Mouse (Mus musculus) neural tube, embryonic 14.5 days (tissue): ENCODE measurements around the gene Btbd9. TPM values are rescaled to one million over a fixed set of nuclear protein-coding genes. Genes with fewer than 3 reads are reported as not detected.

Source experiments
- ATAC-seq: fragments of 200-750 bp; cut with Nextera tagmentation; 2 replicates; pipeline ENCODE4 v1.8.0; 2017; ENCODE audit warnings: low read depth, mild to moderate bottlenecking, moderate TSS enrichment, moderate library complexity
- H3K27ac ChIP-seq: fragments of 300-500 bp; sonication (generic); 2 replicates; pipeline ENCODE4 v1.5.1; 2014; ENCODE audit warnings: low read depth, mild to moderate bottlenecking, control low read depth, low read length, moderate library complexity, mixed read lengths
- H3K27me3 ChIP-seq: fragments of 300-500 bp; sonication (generic); 2 replicates; pipeline ENCODE4 v1.6.1; 2014; ENCODE audit warnings: low read length; ENCODE audit not compliant: control insufficient read depth, insufficient read depth
- H3K36me3 ChIP-seq: fragments of 300-500 bp; sonication (generic); 2 replicates; pipeline ENCODE4 v1.6.1; 2014; ENCODE audit warnings: low read length, mixed read lengths; ENCODE audit not compliant: control insufficient read depth, insufficient read depth
- H3K4me1 ChIP-seq: fragments of 300-500 bp; sonication (generic); 2 replicates; pipeline ENCODE4 v1.6.1; 2014; ENCODE audit warnings: low read length; ENCODE audit not compliant: control insufficient read depth, insufficient read depth
- H3K4me2 ChIP-seq: fragments of 300-500 bp; sonication (generic); 2 replicates; pipeline ENCODE4 v1.6.1; 2014; ENCODE audit warnings: mild to moderate bottlenecking, low read depth, low read length, control low read depth
- H3K4me3 ChIP-seq: fragments of 300-500 bp; sonication (generic); 2 replicates; pipeline ENCODE4 v1.5.1; 2014; ENCODE audit warnings: low read depth, low read length, control low read depth, mixed read lengths
- H3K9ac ChIP-seq: fragments of 300-500 bp; sonication (generic); replicated peaks from 2 replicates; pipeline ENCODE4 v1.6.1; 2014; ENCODE audit warnings: low read depth, mild to moderate bottlenecking, control low read depth, low read length, mixed read lengths
- H3K9me3 ChIP-seq: fragments of 300-500 bp; sonication (generic); 2 replicates; pipeline ENCODE4 v1.6.1; 2016; ENCODE audit warnings: low read length; ENCODE audit not compliant: control insufficient read depth
- WGBS: fragments of 180-500 bp; shearing (Covaris S2); extraction: QIAGEN DNeasy Blood & Tissue Kit; methylation state at CpG from one replicate; pipeline ENCODE4 v1.1.7; 2014; 5-methylcytosine and 5-hydroxymethylcytosine counted together
- polyA plus RNA-seq: library from polyadenylated mRNA; unstranded; fragments of >200 nt; fragmentation: Nextera tagmentation; extraction: Ambion mirVana; gene quantifications from 2 replicates; pipeline ENCODE4 v1.2.1, GENCODE M21; 2014

Btbd9 gene
- polyA plus RNA-seq, 1 experiment from 2014 or later, result 130 TPM

DNA sequence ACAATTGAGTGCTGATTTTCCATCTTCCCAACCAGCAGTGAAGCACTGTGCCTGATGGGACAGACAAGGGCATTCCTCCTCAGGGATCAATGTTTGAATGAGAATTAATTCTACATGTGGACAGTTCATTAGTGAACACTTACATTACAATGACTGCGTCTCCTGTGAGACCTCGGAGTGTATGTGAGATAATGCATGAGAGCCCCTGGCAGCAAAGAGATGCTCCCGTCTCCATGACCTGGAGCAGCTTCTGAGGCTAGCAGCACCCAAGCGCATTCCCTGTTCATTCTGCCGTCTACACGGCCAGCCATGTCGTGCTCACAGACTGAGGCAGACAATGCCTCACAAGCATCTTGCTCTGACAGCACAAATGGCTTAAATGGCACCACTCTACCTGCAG lies 85.7 kb downstream of the Btbd9 start:
- no peak for ATAC-seq
- no peaks in the 10 kb centered on the region for H3K9me3 ChIP-seq
- no peak overlapping the region for H3K4me3 ChIP-seq
- no peaks in the 10 kb centered on the region for H3K36me3 ChIP-seq
- no peak overlapping the region for H3K9ac ChIP-seq
- WGBS, result 48% methylated on average over 7 of the region's 7 CpGs
- H3K4me1 ChIP-seq, result no peaks in the 10 kb centered on the region
- no peak overlapping the region for H3K27ac ChIP-seq
- no peak overlapping the region for H3K4me2 ChIP-seq
- H3K27me3 ChIP-seq, result no peaks in the 10 kb centered on the region

- no peaks in the 10 kb centered on the region for H3K36me3 ChIP-seq
- no peak overlapping the region for H3K9ac ChIP-seq
- 88% methylated on average over 5 of the region's 5 CpGs for WGBS
- no peaks in the 10 kb centered on the region for H3K9me3 ChIP-seq
- no peak overlapping the region for H3K4me3 ChIP-seq
- no peak overlapping the region for H3K27ac ChIP-seq
- ATAC-seq, result no peak
- no peaks in the 10 kb centered on the region for H3K4me1 ChIP-seq
- H3K27me3 ChIP-seq, result no peaks in the 10 kb centered on the region
- no peak overlapping the region for H3K4me2 ChIP-seq
Measured at GRCm38 (mm10) chr17:30490086-30490485, 86.2 kb downstream of the Btbd9 start.

- Histone ChIP-seq H3K36me3 (no peaks in the 10 kb centered on the region), H3K9ac (no peak overlapping the region), H3K4me3 (no peak overlapping the region), H3K9me3 (no peaks in the 10 kb centered on the region), H3K4me2 (no peak overlapping the region), H3K4me1 (no peaks in the 10 kb centered on the region), H3K27ac (no peak overlapping the region), H3K27me3 (no peaks in the 10 kb centered on the region)
- no peak for ATAC-seq
- WGBS, result 32% methylated on average over 7 of the region's 7 CpGs
Measured at GRCm38 (mm10) chr17:30489629-30490028, 86.7 kb downstream of the Btbd9 start.

DNA sequence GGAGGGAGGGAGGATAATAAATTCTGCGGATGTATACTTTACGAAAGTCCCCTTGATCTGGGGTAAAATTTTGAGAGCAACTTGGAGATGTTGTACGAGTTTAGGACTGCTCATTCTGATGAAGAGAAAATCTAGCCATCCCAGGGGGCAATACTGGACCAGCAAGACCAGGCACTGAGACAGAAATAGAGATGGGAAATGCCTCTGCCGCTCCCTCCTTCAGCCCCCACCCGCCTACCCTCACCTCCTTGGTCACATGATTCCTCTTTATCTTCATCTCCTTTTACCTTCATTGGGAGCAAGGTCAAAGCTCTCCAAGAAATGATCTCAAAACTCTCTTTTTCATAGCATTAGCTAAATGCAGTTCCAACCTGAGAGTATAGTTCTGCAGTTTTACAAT lies 88.6 kb downstream of the Btbd9 start:
- no peaks in the 10 kb centered on the region for H3K4me1 ChIP-seq
- no peak overlapping the region for H3K27ac ChIP-seq
- no peak overlapping the region for H3K4me3 ChIP-seq
- ATAC-seq, result no peak
- no peaks in the 10 kb centered on the region for H3K36me3 ChIP-seq
- no peaks in the 10 kb centered on the region for H3K27me3 ChIP-seq
- no peaks in the 10 kb centered on the region for H3K9me3 ChIP-seq
- 95% methylated on average over 5 of the region's 5 CpGs for WGBS
- no peak overlapping the region for H3K9ac ChIP-seq
- H3K4me2 ChIP-seq, result no peak overlapping the region

GRCm38 (mm10) chr17:30485067-30485854 lies 91.0 kb downstream of the Btbd9 start:
- Histone ChIP-seq H3K4me3 (no peak overlapping the region), H3K36me3 (no peaks in the 10 kb centered on the region), H3K9ac (no peak overlapping the region), H3K9me3 (no peaks in the 10 kb centered on the region), H3K27ac (no peak overlapping the region), H3K4me2 (no peak overlapping the region), H3K27me3 (no peaks in the 10 kb centered on the region), H3K4me1 (no peaks in the 10 kb centered on the region)
- ATAC-seq, result no peak
- WGBS, result 92% methylated on average over 4 of the region's 4 CpGs

- H3K4me2 ChIP-seq, result no peak overlapping the region
Measured at GRCm38 (mm10) chr17:30484446-30485066, 91.7 kb downstream of the Btbd9 start.

DNA sequence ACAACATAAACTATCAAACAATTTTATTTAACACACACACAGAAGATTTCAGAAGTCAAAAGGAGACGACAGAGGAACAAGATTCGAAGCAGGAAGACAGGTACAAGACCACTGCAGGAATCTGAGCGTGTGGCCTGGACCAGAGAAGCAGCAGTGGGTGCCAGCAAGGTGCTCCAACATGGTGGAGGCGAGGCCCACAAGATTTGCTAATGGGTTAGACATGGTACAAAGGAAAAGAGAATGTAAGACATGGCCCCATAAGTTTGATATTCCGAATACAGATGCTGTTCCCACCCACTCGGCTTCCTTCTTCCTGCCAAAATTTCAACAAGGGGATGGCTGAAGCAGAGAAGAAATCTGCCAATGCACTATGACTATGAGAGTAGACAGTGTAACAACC lies 94.5 kb downstream of the Btbd9 start:
- WGBS, result 93% methylated on average over 6 of the region's 6 CpGs
- Histone ChIP-seq H3K9ac (no peak overlapping the region), H3K27ac (no peak overlapping the region), H3K36me3 (no peaks in the 10 kb centered on the region), H3K4me2 (no peak overlapping the region), H3K4me1 (no peaks in the 10 kb centered on the region), H3K27me3 (no peaks in the 10 kb centered on the region), H3K9me3 (no peaks in the 10 kb centered on the region), H3K4me3 (no peak overlapping the region)
- ATAC-seq, result no peak

More at GRCm38 (mm10) chr17:30484446-30485066, 91.7 kb downstream of the Btbd9 start:
- Histone ChIP-seq H3K9me3 (no peaks in the 10 kb centered on the region), H3K4me1 (no peaks in the 10 kb centered on the region), H3K36me3 (no peaks in the 10 kb centered on the region), H3K9ac (no peak overlapping the region), H3K27me3 (no peaks in the 10 kb centered on the region), H3K27ac (no peak overlapping the region), H3K4me3 (no peak overlapping the region)
- WGBS, result 84% methylated on average over 1 of the region's 1 CpGs
- no peak for ATAC-seq

DNA sequence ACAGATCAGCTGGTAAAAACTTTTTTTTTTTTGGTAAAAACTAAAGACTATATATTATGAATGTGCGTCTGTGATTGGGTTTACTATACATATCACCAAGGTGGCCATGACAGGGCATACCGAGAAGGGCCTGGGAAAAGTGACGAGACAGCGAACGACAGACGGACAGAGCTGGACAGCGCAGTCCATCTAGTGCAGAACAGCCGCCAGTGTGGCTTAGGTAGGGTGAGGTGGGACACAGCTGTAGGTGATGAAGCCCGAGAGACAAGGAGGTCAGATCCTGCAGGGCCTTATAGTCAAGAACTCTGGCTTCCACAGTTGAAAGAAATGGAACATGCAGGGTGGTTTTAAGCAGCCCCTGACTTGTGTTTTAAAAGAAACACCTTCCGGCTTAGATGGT lies 94.9 kb downstream of the Btbd9 start:
- no peak for ATAC-seq
- no peak overlapping the region for H3K27ac ChIP-seq
- H3K4me1 ChIP-seq, result no peaks in the 10 kb centered on the region
- no peaks in the 10 kb centered on the region for H3K36me3 ChIP-seq
- H3K4me3 ChIP-seq, result no peak overlapping the region
- H3K9me3 ChIP-seq, result no peaks in the 10 kb centered on the region
- no peak overlapping the region for H3K9ac ChIP-seq
- no peaks in the 10 kb centered on the region for H3K27me3 ChIP-seq
- H3K4me2 ChIP-seq, result no peak overlapping the region
- 94% methylated on average over 10 of the region's 10 CpGs for WGBS

DNA sequence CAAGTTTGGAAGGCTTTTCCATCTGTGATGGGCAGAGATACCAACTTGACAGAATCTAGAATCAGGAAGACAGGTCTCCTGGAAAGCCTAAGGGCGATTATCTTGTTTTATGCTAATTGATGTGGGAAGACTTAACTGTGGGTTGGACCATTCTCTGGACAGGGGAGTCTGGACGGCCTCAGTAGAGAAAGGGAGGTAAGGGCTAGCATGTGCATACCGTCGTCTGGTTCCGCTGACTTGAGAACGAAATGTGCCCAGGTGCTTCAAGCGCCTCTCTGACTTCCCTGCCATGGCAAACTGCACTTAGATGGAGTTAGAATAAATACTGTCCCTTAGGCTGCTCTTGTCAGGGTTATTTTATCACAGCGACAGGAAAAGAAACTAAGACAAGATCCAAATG lies 95.9 kb downstream of the Btbd9 start:
- no peak overlapping the region for H3K27ac ChIP-seq
- ATAC-seq, result no peak
- H3K27me3 ChIP-seq, result no peaks in the 10 kb centered on the region
- no peaks in the 10 kb centered on the region for H3K9me3 ChIP-seq
- WGBS, result 90% methylated on average over 8 of the region's 8 CpGs
- H3K4me1 ChIP-seq, result no peaks in the 10 kb centered on the region
- H3K9ac ChIP-seq, result no peak overlapping the region
- no peak overlapping the region for H3K4me3 ChIP-seq
- no peaks in the 10 kb centered on the region for H3K36me3 ChIP-seq
- no peak overlapping the region for H3K4me2 ChIP-seq
